Mouse (Mus musculus) right cerebral cortex, adult 2 months (tissue): ENCODE data around the gene Vegfd.
A peak's percentile ranks its signal among the peaks of the same experiment; 100 is the strongest.

Source experiments
- DNase-seq, 2 experiments: peaks; one replicate each; pipeline ENCODE4 v3.0.0; 2021 to 2022; ENCODE audit warnings: low spot score in 2 of 2

Gene Vegfd

GRCm38 (mm10) chrX:164419955-164420354, 46.8 kb downstream of the Vegfd start:
- DNase-seq = no peak

DNA sequence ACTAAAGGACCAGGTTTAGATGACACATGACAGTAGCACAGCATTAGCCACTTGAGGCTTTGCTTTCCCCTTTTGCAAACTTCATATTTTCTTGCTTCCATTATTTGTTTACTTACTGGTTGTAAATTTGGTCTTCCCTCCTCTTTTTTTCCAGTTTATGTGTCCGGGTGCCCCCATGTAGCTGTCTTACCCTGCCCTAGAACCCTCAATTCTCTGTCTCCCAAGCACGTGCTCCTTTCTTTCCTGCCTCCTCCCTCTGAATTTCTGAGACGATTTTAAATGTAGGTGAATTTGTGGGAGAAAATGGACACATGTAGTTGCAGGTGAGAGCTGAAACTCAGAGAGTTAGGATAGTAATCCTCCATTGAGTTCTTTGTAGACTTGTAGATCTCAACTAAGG, 47.3 kb downstream of the Vegfd start:
- DNase-seq = no peak

- no peak for DNase-seq
Observed at GRCm38 (mm10) chrX:164424821-164425220, 51.6 kb downstream of the Vegfd start.

DNA sequence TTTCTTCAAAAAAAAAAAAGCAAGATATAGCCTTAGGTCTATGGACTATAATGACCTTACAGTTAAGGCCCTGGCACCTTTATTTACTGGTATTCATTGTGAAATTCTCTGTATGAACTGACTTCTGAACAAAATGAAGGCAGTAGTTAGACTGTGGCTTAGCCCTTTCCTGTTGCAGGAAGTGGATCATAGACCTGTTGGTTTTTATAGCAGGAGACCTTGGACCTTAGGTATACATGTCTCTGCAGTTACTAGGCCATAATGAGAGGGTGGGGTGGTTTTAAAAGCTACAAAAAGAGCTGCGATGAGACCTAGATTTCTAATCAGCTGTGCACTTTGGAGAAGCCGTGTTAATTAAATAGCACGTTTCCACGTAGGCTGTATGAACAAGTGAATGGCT, 54.1 kb downstream of the Vegfd start:
- DNase-seq = no peak

GRCm38 (mm10) chrX:164428224-164428623, 55.0 kb downstream of the Vegfd start:
- no peak for DNase-seq

DNA sequence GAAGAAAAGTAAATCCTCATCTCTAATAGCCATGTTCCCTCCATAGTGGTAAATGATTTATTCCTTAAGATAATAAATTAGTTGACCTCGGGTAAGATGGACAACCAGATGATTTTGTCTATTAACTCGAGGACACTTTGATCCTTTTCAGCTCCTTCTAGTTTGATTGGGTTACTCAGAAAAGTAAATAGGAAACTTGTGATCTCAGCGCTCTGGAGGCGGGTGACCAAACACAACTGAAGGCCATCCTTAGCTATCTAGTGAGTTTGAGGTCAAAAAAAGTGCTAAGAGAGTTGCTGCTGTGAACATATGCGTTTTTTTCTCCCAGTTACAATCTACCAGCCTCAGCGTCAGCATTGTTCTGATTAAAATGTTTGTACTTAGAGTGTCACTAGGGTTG, 57.4 kb downstream of the Vegfd start:
- DNase-seq = no peak

- no peak for DNase-seq
Observed at GRCm38 (mm10) chrX:164431133-164431532, 58.0 kb downstream of the Vegfd start.

DNA sequence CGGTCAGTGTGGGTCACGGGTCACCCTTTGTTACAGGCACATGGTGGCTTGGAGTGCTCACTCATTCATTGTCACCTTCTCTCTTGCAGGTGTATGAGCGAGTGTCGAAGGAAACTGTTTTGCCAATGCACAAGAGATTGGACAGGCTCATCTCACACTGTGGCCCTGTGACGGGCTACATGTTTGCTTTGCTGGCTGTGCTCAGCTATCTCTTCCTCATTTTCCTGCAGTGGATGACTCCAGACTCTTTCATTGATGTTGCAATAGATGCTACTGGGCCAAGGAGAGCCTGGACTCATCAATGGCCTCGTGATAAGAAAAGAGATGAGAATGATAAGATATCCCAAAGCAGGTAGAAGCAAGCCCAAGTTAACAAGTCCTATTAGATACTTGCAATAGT, 58.4 kb downstream of the Vegfd start:
- DNase-seq = no peak

GRCm38 (mm10) chrX:164432682-164433081, 59.5 kb downstream of the Vegfd start:
- DNase-seq = no peak

DNA sequence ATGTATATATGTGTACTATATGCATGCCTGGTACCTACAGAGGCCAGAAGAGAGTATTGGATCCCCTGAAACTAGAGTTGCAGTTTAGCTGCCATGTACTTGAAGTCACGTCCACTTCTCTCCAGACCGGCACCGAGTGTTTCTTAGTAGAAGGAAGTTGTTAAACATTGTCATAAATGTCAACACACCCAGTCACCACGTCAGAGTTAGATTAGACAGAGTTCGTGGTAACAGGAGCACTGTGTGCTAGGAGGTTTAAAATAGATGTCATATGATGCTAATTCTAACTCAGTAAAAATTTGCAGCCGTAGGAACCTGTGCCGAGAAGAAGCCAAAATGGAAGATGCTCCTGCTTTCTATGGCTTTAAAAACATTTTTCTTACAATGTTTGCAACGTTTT, 63.5 kb downstream of the Vegfd start, which contains the start of gene Asb11:
Gene Asb11 (plus strand): TSS at position 286 of the 400 bp plus-strand sequence.
- DNase-seq = no peak

GRCm38 (mm10) chrX:164439462-164439861, 66.3 kb downstream of the Vegfd start:
- no peak for DNase-seq

DNA sequence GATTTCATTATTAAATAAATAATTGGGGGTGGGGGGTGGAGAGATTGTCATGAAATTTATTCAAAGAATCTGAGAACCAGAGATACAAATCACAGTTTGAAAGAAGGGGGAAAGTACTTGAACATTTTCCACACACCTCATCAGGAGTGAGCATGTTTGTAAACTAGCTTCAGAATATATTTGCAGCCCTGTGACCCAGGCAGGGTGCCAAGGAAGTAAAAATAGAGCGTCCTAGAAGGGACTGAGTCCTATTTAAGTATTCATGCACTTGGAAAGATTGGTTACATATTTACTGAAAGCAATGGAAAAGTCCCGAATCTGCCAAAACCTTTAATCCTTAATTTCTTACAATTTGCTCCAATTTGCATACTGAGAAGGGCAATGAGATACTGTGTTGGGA, 67.0 kb downstream of the Vegfd start:
- DNase-seq = no peak

DNA sequence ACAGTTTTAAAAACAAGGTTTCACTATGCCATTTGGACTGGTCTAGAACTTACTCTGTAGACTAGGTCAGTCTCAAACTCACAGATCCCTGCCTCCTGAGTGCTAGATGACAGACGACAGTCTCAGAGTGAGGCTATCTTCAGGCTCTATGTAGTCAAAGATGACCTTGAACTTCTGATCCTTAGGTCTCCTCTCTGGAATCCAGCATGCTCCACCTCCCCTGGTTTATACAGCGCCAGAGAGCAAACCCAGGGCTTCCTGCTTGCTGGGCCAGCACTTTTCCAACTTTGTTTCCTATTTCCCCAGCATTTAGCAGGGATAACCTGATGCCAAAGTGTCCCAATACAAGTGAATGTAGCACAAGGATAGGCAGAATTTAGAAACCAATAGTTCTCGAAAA, 67.5 kb downstream of the Vegfd start:
- DNase-seq = no peak

DNA sequence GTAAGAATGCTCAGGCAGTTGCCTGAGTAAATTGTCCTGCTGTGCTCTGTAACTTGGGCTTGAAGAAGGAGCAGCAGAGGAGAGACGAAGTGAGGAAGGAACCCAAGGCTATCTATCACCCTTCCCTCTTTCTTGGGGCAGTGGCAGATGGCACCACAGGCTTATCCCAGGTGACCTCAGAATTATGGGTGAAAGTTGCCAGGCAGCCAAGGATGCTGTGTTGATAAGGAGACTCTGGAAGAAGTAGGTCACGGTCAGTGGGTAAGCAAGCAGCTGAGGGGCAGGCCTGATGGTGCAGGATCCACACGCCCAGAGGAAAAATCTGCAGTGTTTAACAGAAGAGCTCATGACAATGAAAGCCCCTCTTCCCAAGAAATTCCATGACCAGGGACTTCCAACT, 68.1 kb downstream of the Vegfd start:
- DNase-seq = no peak

DNA sequence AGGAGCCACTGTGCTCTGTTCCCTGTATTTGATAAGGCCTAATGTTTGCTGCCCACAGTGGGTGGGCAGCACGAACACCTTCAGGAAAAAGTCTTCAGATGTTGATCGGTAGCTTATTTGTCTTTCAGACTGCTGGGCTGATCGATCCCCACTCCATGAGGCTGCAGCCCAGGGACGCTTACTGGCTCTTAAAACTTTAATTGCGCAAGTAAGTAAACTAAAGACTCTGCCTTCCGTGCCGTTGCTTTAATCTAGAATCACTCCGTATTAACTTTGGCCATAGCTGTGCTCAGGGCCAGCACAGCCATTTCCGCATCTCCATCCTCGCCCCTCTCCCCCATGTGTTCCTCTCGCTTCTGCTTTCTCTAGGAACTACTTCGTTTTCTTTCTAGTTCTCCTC, 72.4 kb downstream of the Vegfd start:
- DNase-seq = no peak

GRCm38 (mm10) chrX:164446106-164446551, 73.0 kb downstream of the Vegfd start:
- DNase-seq = no peak

DNA sequence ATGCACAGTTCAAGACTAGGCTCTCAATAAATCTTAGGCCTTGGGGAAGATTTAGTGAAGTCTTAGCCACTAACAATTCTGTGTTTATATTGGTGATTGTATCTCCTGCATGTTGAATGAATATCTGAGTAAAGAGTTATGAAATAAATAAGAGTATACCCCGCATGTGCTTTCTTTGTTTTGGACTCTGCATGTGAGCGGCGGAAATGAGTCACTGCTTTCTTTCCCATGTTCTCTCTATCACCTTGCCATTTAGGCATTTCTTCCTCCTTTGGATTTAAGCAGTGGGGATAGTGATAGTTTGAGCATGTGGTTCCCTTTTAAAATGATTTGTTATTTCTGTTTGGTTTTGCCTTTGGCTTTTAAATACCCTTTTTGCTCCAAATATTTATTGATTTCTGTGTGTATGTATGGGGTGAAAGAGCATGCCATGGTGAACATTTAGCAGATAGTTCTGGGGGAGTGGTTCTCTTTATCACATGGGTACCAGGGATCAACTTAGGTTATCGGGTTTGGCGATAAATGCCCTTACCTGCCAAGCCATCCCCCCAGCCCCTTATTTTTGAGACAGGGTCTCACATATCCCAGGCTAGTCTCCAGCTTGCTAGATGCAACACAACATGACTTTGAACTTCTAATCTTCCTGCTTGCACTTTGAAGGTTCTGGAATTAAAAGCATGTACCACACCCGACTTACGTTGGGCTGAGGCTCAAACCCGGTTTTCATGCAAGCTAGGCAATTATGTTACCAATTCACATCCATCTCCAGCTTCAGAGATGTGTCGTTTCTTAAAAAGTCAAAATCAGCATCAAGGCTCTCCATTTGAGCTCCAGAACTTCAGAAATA, 73.9 kb downstream of the Vegfd start:
- DNase-seq = no peak

GRCm38 (mm10) chrX:164447682-164448071, 74.5 kb downstream of the Vegfd start:
- no peak for DNase-seq

- DNase-seq = peak; percentile 25 to 44
Observed at GRCm38 (mm10) chrX:164449201-164449600, 76.0 kb downstream of the Vegfd start.
